Comparison of ENCODE assay signal across 1 mouse cellular context in the genomic region with DNA sequence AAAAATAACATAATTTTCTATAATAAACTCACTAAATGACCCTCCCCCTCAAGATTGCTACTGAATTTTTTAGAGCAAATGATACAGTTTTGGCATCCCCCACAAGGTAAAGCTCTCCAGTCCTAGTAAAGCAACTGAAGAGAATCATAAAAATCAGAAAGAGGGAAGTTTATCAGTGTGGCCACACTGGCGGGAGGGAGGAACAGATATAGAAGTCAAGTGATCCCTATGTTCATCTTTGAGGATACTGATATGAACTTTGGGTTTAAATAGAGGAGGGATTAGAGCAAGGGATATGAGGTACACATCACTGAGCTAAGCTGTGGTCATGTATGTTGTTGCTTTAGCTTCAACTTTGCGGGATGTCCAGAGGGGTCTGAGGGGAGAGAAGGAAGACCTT.
A peak's percentile ranks its signal among the peaks of the same experiment; 100 is the strongest.
TF ChIP-seq lines count a peak whose summit lies in the region.

No protein-coding gene starts in this region.

TF ChIP-seq in MEL, 35 proteins besides CTCF, POLR2A, EP300 and RAD21 (continued from another document):
- TF ChIP-seq USF2 (IDR thresholded peaks at IDR 0.05; ENCODE audit: borderline replicate concordance in 1 of 2, insufficient read depth in 1 of 2, low read depth in 1 of 2, low read length in 2 of 2) (no peak), KAT2A (conservative IDR thresholded peaks at IDR 0.05; ENCODE audit: low read depth, low read length) (no peak), TCF12 (IDR thresholded peaks at IDR 0.05; ENCODE audit: low read depth, low read length) (peak; percentile 71), SMC3 (IDR thresholded peaks at IDR 0.05; ENCODE audit: low read depth, low read length) (no peak), NELFE (IDR thresholded peaks at IDR 0.05; ENCODE audit: low read depth, low read length) (no peak)
